Mouse (Mus musculus) heart, embryonic 11.5 days (tissue): ENCODE data around the gene Dock7. TPM values are rescaled to one million over a fixed set of nuclear protein-coding genes. Genes with fewer than 3 reads are reported as not detected.

Experiments
- ATAC-seq: fragments of 200-750 bp; cut with Nextera tagmentation; replicated peaks from 2 replicates; pipeline ENCODE4 v1.8.0; 2017; ENCODE audit warnings: moderate library complexity; ENCODE audit not compliant: insufficient number of reproducible peaks, low FRiP score, low TSS enrichment
- H3K27ac ChIP-seq: fragments of 300-500 bp; sonication (generic); 2 replicates; pipeline ENCODE4 v1.5.1; 2014; ENCODE audit warnings: mild to moderate bottlenecking, low read depth, low read length
- H3K27me3 ChIP-seq: fragments of 300-500 bp; sonication (generic); 2 replicates; pipeline ENCODE4 v1.6.1; 2014; ENCODE audit warnings: mild to moderate bottlenecking, low read length, mixed read lengths; ENCODE audit not compliant: control insufficient read depth, insufficient read depth
- H3K36me3 ChIP-seq: fragments of 300-500 bp; sonication (generic); 2 replicates; pipeline ENCODE4 v1.6.1; 2014; ENCODE audit warnings: mild to moderate bottlenecking, low read length, moderate library complexity, mixed read lengths; ENCODE audit not compliant: control insufficient read depth, insufficient read depth
- H3K4me1 ChIP-seq: fragments of 300-500 bp; sonication (generic); 2 replicates; pipeline ENCODE4 v1.6.1; 2014; ENCODE audit warnings: low read length; ENCODE audit not compliant: control insufficient read depth, insufficient read depth
- H3K4me2 ChIP-seq: fragments of 300-500 bp; sonication (generic); 2 replicates; pipeline ENCODE4 v1.6.1; 2014; ENCODE audit warnings: mild to moderate bottlenecking, moderate library complexity
- H3K4me3 ChIP-seq: fragments of 300-500 bp; sonication (generic); 2 replicates; pipeline ENCODE4 v1.5.1; 2014; ENCODE audit warnings: low read depth, low read length
- H3K9ac ChIP-seq: fragments of 300-500 bp; sonication (generic); 2 replicates; pipeline ENCODE4 v1.6.1; 2014; ENCODE audit warnings: mild to moderate bottlenecking, low read depth, low read length, moderate library complexity
- H3K9me3 ChIP-seq: fragments of 300-500 bp; sonication (generic); replicated peaks from 2 replicates; pipeline ENCODE4 v1.6.1; 2016; ENCODE audit warnings: low read length; ENCODE audit not compliant: control insufficient read depth
- WGBS: fragments of 180-500 bp; shearing (Covaris S2); extraction: QIAGEN DNeasy Blood & Tissue Kit; methylation state at CpG from one replicate; pipeline ENCODE4 v1.1.7; 2014; ENCODE audit not compliant: insufficient replicate concordance; 5-methylcytosine and 5-hydroxymethylcytosine counted together
- polyA plus RNA-seq: library from polyadenylated mRNA; unstranded; fragments of >200 nt; fragmentation: Nextera tagmentation; extraction: Ambion mirVana; gene quantifications from 2 replicates; pipeline ENCODE4 v1.2.1, GENCODE M21; 2014

Gene Dock7
- polyA plus RNA-seq, 1 experiment from 2014 or later = 41.6 TPM

DNA sequence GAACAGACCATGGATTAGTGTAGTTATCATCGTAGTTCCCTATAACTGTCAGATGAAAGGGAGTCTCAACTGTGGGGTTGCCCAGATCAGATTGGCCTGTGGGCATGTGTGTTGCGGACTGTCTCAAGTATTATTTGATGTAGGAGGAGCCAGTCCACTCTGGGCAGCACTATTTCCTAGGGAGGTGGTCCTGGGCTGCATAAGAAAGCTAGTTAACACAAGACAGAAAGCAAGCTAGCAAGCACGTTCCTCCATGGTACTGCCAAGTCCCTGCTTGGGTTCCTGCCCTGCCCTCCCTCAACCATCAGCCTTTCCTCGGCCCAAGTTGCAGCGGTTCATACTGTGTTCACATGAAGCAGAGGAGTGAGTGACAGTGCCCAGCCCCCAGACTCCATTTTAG is 210.5 kb downstream of the Dock7 start:
- Histone ChIP-seq H3K4me1 (no peaks in the 10 kb centered on the region), H3K27ac (no peak overlapping the region), H3K4me3 (no peak overlapping the region), H3K36me3 (no peaks in the 10 kb centered on the region), H3K9me3 (no peaks in the 10 kb centered on the region), H3K4me2 (no peak overlapping the region), H3K9ac (no peak overlapping the region), H3K27me3 (no peaks in the 10 kb centered on the region)
- ATAC-seq = no peak
- WGBS = 85% methylated on average over 5 of the region's 5 CpGs

- Histone ChIP-seq H3K36me3 (no peaks in the 10 kb centered on the region), H3K9ac (no peak overlapping the region), H3K4me3 (no peak overlapping the region), H3K27me3 (no peaks in the 10 kb centered on the region), H3K9me3 (no peaks in the 10 kb centered on the region), H3K4me1 (no peaks in the 10 kb centered on the region), H3K27ac (no peak overlapping the region), H3K4me2 (no peak overlapping the region)
- WGBS = 14% methylated on average over 10 of the region's 10 CpGs
- ATAC-seq = no peak; the same call in 1 of the 2 replicates
These were observed 233.6 kb downstream of the Dock7 start for GRCm38 (mm10) chr4:98887148-98887547.

Other genes starting within 250 kb of the Dock7 start
- 54.4 and 55.8 TPM in 2 replicates for gene Usp1, start 197.1 kb downstream of the Dock7 start, polyA plus RNA-seq
- gene Angptl3, start 90.0 kb downstream of the Dock7 start, polyA plus RNA-seq = 0.49 and 1.0 TPM in 2 replicates
- 11.0 and 12.4 TPM in 2 replicates for gene Atg4c, start 73.0 kb upstream of the Dock7 start, polyA plus RNA-seq
- gene Gm12689, start 175.0 kb upstream of the Dock7 start, polyA plus RNA-seq = 0.16 TPM in 1 of 2 replicates, not detected in the other